Mouse (Mus musculus) neural tube, embryonic 15.5 days (tissue): Measurements from ENCODE around the gene Arhgap22. TPM values are rescaled to one million over a fixed set of nuclear protein-coding genes. Genes with fewer than 3 reads are reported as not detected.
A peak's percentile ranks its signal among the peaks of the same experiment; 100 is the strongest.

Experiments
- ATAC-seq: fragments of 200-750 bp; cut with Nextera tagmentation; 2 replicates; pipeline ENCODE4 v1.8.0; 2017; ENCODE audit warnings: mild to moderate bottlenecking, moderate TSS enrichment, moderate library complexity; ENCODE audit not compliant: low FRiP score
- H3K27ac ChIP-seq: fragments of 300-500 bp; sonication (generic); replicated peaks from 2 replicates; pipeline ENCODE4 v1.5.1; 2015; ENCODE audit warnings: mild to moderate bottlenecking, inconsistent platforms
- H3K27me3 ChIP-seq: fragments of 300-500 bp; sonication (generic); replicated peaks from 2 replicates; pipeline ENCODE4 v1.6.1; 2015; ENCODE audit warnings: inconsistent platforms
- H3K36me3 ChIP-seq: fragments of 300-500 bp; sonication (generic); 2 replicates; pipeline ENCODE4 v1.6.1; 2015; ENCODE audit warnings: inconsistent platforms
- H3K4me1 ChIP-seq: fragments of 300-500 bp; sonication (generic); 2 replicates; pipeline ENCODE4 v1.6.1; 2015; ENCODE audit warnings: inconsistent platforms
- H3K4me2 ChIP-seq: fragments of 300-500 bp; sonication (generic); 2 replicates; pipeline ENCODE4 v1.6.1; 2015; ENCODE audit warnings: inconsistent platforms, mild to moderate bottlenecking, moderate library complexity
- H3K4me3 ChIP-seq: fragments of 300-500 bp; sonication (generic); replicated peaks from 2 replicates; pipeline ENCODE4 v1.5.1; 2015; ENCODE audit warnings: mild to moderate bottlenecking, inconsistent platforms
- H3K9ac ChIP-seq: fragments of 300-500 bp; sonication (generic); replicated peaks from 2 replicates; pipeline ENCODE4 v1.6.1; 2015; ENCODE audit warnings: mild to moderate bottlenecking, inconsistent platforms
- H3K9me3 ChIP-seq: fragments of 300-500 bp; sonication (generic); replicated peaks from 2 replicates; pipeline ENCODE4 v1.6.1; 2016; ENCODE audit warnings: inconsistent platforms
- WGBS: fragments of 180-500 bp; shearing (Covaris S2); methylation state at CpG from one replicate; pipeline ENCODE4 v1.1.7; 2015; ENCODE audit warnings: mixed read lengths; 5-methylcytosine and 5-hydroxymethylcytosine counted together
- polyA plus RNA-seq: library from polyadenylated mRNA; unstranded; fragments of >200 nt; fragmentation: Nextera tagmentation; extraction: Ambion mirVana; gene quantifications from 2 replicates; pipeline ENCODE4 v1.2.1, GENCODE M21; 2015

The Arhgap22 gene
- polyA plus RNA-seq, 1 experiment from 2014 or later = 3.3 TPM

DNA sequence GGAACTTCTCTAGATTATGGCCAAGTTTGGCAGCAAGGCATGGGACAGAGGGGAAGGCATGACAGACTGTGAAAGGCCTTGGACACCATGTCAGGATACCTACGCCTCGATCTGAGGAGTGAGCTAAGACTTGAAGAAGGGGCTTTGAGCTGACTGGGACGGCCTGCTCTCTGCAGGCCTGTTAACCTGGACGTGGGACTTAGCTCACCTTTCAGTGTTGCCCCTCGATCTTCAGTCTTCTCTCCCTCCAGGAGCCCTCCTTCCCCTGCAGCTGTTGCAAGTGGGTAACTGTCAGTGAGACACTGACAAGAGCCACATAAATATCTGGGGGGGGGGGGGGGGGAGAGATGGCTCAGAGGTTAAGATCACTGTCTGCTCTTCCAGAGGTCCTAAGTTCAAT lies 34.9 kb downstream of the Arhgap22 start:
- Histone ChIP-seq H3K9me3 (no peaks in the 10 kb centered on the region), H3K4me2 (no peak overlapping the region), H3K4me1 (peaks cover 18% of the 10 kb centered on the region), H3K27me3 (peaks cover 14% of the 10 kb centered on the region), H3K36me3 (no peaks in the 10 kb centered on the region), H3K4me3 (no peak overlapping the region), H3K27ac (no peak overlapping the region), H3K9ac (no peak overlapping the region)
- ATAC-seq = no peak
- WGBS = 86% methylated on average over 5 of the region's 5 CpGs

- peak overlapping the region; percentile 36; the same call in 1 of the 2 replicates for H3K9ac ChIP-seq
These were observed 36.6 kb downstream of the Arhgap22 start for GRCm38 (mm10) chr14:33250215-33250939.

DNA sequence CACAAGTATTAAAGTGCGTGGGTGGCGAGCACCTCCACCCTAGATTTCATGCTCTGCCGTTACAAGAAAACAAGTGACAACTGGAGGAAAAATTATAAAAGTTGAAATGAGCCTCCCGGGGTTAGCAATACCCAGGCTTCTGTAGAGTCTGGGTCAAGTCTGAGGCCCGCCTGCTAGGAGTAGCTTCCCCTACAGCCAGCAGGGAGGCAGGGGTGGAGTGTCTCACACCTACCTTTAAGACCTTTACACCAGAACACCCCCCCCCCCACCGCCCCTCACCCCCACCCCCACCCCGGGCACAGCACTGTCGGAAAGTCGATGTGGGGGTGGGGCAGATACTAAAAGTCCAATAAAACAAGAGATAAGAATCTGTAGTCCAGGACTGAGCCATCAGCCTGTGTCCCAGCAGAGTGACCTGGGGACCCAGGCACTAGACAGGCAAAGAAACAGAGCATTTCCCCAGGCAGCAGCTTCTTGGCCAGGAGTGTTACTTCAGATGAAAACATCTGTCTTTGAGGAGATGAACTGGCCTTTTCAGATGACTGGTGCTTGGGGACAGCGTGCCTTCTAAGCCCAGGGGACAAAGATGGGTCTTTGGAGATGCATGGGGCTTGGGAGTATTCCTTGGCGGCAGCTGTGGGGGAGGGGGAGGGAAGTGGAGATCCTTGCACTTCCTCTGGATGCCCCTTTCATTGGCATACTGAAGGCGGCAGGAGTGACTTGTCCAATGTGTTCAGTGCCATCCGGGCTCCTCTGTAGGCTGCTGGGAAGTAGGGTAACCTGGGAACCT lies 37.3 kb downstream of the Arhgap22 start:
- Histone ChIP-seq H3K27me3 (peaks cover 14% of the 10 kb centered on the region), H3K4me3 (peak overlapping the region; percentile 37), H3K27ac (no peak overlapping the region), H3K36me3 (no peaks in the 10 kb centered on the region), H3K9ac (no peak overlapping the region), H3K4me2 (peak overlapping the region; percentile 74), H3K4me1 (peaks cover 18% of the 10 kb centered on the region), H3K9me3 (no peaks in the 10 kb centered on the region)
- ATAC-seq = no peak
- WGBS = 10% methylated on average over 13 of the region's 13 CpGs

More at GRCm38 (mm10) chr14:33250215-33250939, 36.6 kb downstream of the Arhgap22 start:
- WGBS = under 1% methylated on average over 30 of the region's 30 CpGs
- Histone ChIP-seq H3K27ac (no peak overlapping the region), H3K27me3 (peaks cover 14% of the 10 kb centered on the region), H3K4me1 (peaks cover 18% of the 10 kb centered on the region), H3K9me3 (no peaks in the 10 kb centered on the region), H3K4me2 (peak overlapping the region; percentile 74), H3K4me3 (peak overlapping the region; percentile 37), H3K36me3 (no peaks in the 10 kb centered on the region)
- 0 out of 2 replicates have a peak, but pooled peaks have one; percentile 50 for ATAC-seq

GRCm38 (mm10) chr14:33258256-33258655 lies 44.4 kb downstream of the Arhgap22 start:
- Histone ChIP-seq H3K4me3 (no peak overlapping the region), H3K36me3 (no peaks in the 10 kb centered on the region), H3K27ac (no peak overlapping the region), H3K4me2 (no peak overlapping the region), H3K9ac (no peak overlapping the region), H3K9me3 (no peaks in the 10 kb centered on the region), H3K4me1 (peaks cover 6% of the 10 kb centered on the region; the same call in 1 of the 2 replicates), H3K27me3 (no peaks in the 10 kb centered on the region)
- WGBS = 82% methylated on average over 5 of the region's 5 CpGs
- ATAC-seq = no peak

DNA sequence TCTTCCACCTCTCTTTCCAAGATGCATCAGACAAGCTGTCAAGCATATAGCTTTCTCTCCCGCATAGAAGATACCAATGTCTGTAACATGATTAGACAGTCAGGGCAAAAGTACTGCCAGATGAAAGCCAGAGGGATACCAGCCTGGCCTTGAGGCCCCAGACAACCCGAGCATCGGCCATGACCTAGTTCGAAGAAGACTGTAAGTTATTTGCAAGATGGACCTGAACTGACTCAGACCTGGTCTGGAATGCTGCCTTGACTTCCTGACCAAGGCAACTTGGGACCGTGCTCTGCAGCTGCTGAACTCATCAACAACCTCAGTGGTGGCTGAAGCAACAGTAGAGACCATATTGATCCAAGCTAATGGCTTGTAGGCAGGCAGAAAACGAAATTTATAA lies 46.3 kb downstream of the Arhgap22 start:
- no peak for ATAC-seq
- no peak overlapping the region for H3K9ac ChIP-seq
- WGBS = 87% methylated on average over 6 of the region's 6 CpGs

GRCm38 (mm10) chr14:33264795-33265194 lies 51.0 kb downstream of the Arhgap22 start:
- H3K36me3 ChIP-seq = no peaks in the 10 kb centered on the region
- peaks cover 6% of the 10 kb centered on the region; the same call in 1 of the 2 replicates for H3K4me1 ChIP-seq
- no peaks in the 10 kb centered on the region for H3K27me3 ChIP-seq
- no peak overlapping the region for H3K4me2 ChIP-seq
- H3K9ac ChIP-seq = no peak overlapping the region
- WGBS = 93% methylated on average over 13 of the region's 13 CpGs
- no peak for ATAC-seq
- H3K9me3 ChIP-seq = 0 out of 2 replicates have a peak, but pooled peaks cover 7% of the 10 kb centered on the region
- no peak overlapping the region for H3K4me3 ChIP-seq
- H3K27ac ChIP-seq = no peak overlapping the region

More for the DNA sequence above, 46.3 kb downstream of the Arhgap22 start:
- Histone ChIP-seq H3K4me3 (no peak overlapping the region), H3K4me2 (no peak overlapping the region), H3K27me3 (no peaks in the 10 kb centered on the region), H3K9me3 (no peaks in the 10 kb centered on the region), H3K27ac (no peak overlapping the region), H3K36me3 (no peaks in the 10 kb centered on the region), H3K4me1 (peaks cover 6% of the 10 kb centered on the region; the same call in 1 of the 2 replicates)

GRCm38 (mm10) chr14:33276240-33276639 lies 62.4 kb downstream of the Arhgap22 start:
- Histone ChIP-seq H3K9me3 (no peaks in the 10 kb centered on the region), H3K27me3 (no peaks in the 10 kb centered on the region), H3K9ac (no peak overlapping the region), H3K4me2 (no peak overlapping the region), H3K4me3 (no peak overlapping the region), H3K27ac (no peak overlapping the region), H3K36me3 (no peaks in the 10 kb centered on the region), H3K4me1 (no peaks in the 10 kb centered on the region)
- ATAC-seq = no peak
- 85% methylated on average over 2 of the region's 2 CpGs for WGBS

- Histone ChIP-seq H3K9ac (no peak overlapping the region), H3K9me3 (no peaks in the 10 kb centered on the region), H3K4me3 (no peak overlapping the region), H3K4me1 (no peaks in the 10 kb centered on the region), H3K36me3 (no peaks in the 10 kb centered on the region), H3K4me2 (no peak overlapping the region), H3K27me3 (no peaks in the 10 kb centered on the region), H3K27ac (no peak overlapping the region)
- WGBS = 65% methylated on average over 2 of the region's 2 CpGs
- ATAC-seq = no peak
These were observed 64.5 kb downstream of the Arhgap22 start for GRCm38 (mm10) chr14:33278374-33278773.

- Histone ChIP-seq H3K4me3 (no peak overlapping the region), H3K4me2 (no peak overlapping the region)
- 92% methylated on average over 2 of the region's 2 CpGs for WGBS
These were observed 67.1 kb downstream of the Arhgap22 start for GRCm38 (mm10) chr14:33280921-33281320.

GRCm38 (mm10) chr14:33282447-33282846 lies 68.6 kb downstream of the Arhgap22 start:
- ATAC-seq = no peak
- Histone ChIP-seq H3K27ac (no peak overlapping the region), H3K27me3 (no peaks in the 10 kb centered on the region), H3K36me3 (no peaks in the 10 kb centered on the region), H3K9me3 (no peaks in the 10 kb centered on the region), H3K9ac (no peak overlapping the region), H3K4me1 (no peaks in the 10 kb centered on the region), H3K4me3 (no peak overlapping the region), H3K4me2 (no peak overlapping the region)
- WGBS = 80% methylated on average over 4 of the region's 4 CpGs

More at GRCm38 (mm10) chr14:33280921-33281320, 67.1 kb downstream of the Arhgap22 start:
- Histone ChIP-seq H3K9ac (no peak overlapping the region), H3K4me1 (no peaks in the 10 kb centered on the region), H3K27ac (no peak overlapping the region), H3K36me3 (no peaks in the 10 kb centered on the region), H3K9me3 (no peaks in the 10 kb centered on the region), H3K27me3 (no peaks in the 10 kb centered on the region)
- ATAC-seq = no peak

- H3K27ac ChIP-seq = no peak overlapping the region
- H3K4me3 ChIP-seq = no peak overlapping the region
- H3K4me1 ChIP-seq = no peaks in the 10 kb centered on the region
- H3K4me2 ChIP-seq = no peak overlapping the region
- H3K36me3 ChIP-seq = no peaks in the 10 kb centered on the region
- no peaks in the 10 kb centered on the region for H3K9me3 ChIP-seq
- H3K27me3 ChIP-seq = no peaks in the 10 kb centered on the region
- WGBS = 73% methylated on average over 4 of the region's 4 CpGs
- no peak for ATAC-seq
- no peak overlapping the region for H3K9ac ChIP-seq
These were observed 74.1 kb downstream of the Arhgap22 start for GRCm38 (mm10) chr14:33287920-33288319.

GRCm38 (mm10) chr14:33290038-33290437 lies 76.2 kb downstream of the Arhgap22 start:
- 65% methylated on average over 9 of the region's 9 CpGs for WGBS
- Histone ChIP-seq H3K4me2 (no peak overlapping the region), H3K9me3 (no peaks in the 10 kb centered on the region), H3K36me3 (no peaks in the 10 kb centered on the region), H3K27ac (no peak overlapping the region), H3K4me3 (no peak overlapping the region), H3K27me3 (no peaks in the 10 kb centered on the region), H3K9ac (no peak overlapping the region), H3K4me1 (no peaks in the 10 kb centered on the region)
- ATAC-seq = no peak
